Mouse (Mus musculus) MEL-GATA-1-ER (cell line): ENCODE data around the gene Gm13288.
"Not testable (repeated sequence)": the region's sequence is repeated elsewhere in the genome, so short reads cannot be mapped to it uniquely, and the experiment has no call there.

Experiments used
- DNase-seq: peaks from one replicate; pipeline ENCODE4 v3.0.0-alpha.2; 2012; ENCODE audit warnings: low read depth; ENCODE audit errors: extremely low read depth

Gm13288 gene

GRCm38 (mm10) chr4:88799365-88799764 lies 6.0 kb upstream of the Gm13288 start, which contains the start of gene Gm13285:
Gene Gm13285 (plus strand): TSS chr4:88799665.
- DNase-seq = not testable (repeated sequence)

GRCm38 (mm10) chr4:88802954-88803353 lies 2.4 kb upstream of the Gm13288 start, which contains the start of gene Gm13287:
Gene Gm13287 (plus strand): TSS chr4:88803254.
- not testable (repeated sequence) for DNase-seq

GRCm38 (mm10) chr4:88805761-88806160 lies 430 bp downstream of the Gm13288 start:
- DNase-seq = not testable (repeated sequence)

- DNase-seq = no peak
Observed at GRCm38 (mm10) chr4:88815928-88816327, 10.6 kb downstream of the Gm13288 start, which contains the start of gene Ifna7. Gene Ifna7 (plus strand): TSS chr4:88816228.

GRCm38 (mm10) chr4:88819659-88820058 lies 14.3 kb downstream of the Gm13288 start, which contains the start of gene Ifna11:
Gene Ifna11 (plus strand): TSS chr4:88819959.
- no peak for DNase-seq

- DNase-seq = no peak
Observed at GRCm38 (mm10) chr4:88822995-88823394, 17.7 kb downstream of the Gm13288 start.

GRCm38 (mm10) chr4:88827116-88827515 lies 21.8 kb downstream of the Gm13288 start, which contains the start of gene Ifna6:
Gene Ifna6 (plus strand): TSS chr4:88827416.
- DNase-seq = not testable (repeated sequence)

- no peak for DNase-seq
Observed at GRCm38 (mm10) chr4:88830523-88830922, 25.2 kb downstream of the Gm13288 start.

GRCm38 (mm10) chr4:88835225-88835624 lies 29.9 kb downstream of the Gm13288 start, which contains the start of gene Ifna5:
Gene Ifna5 (plus strand): TSS chr4:88835525.
- not testable (repeated sequence) for DNase-seq

GRCm38 (mm10) chr4:88838828-88839227 lies 33.5 kb downstream of the Gm13288 start:
- DNase-seq = no peak

GRCm38 (mm10) chr4:88840058-88840457 lies 34.7 kb downstream of the Gm13288 start:
- DNase-seq = no peak

GRCm38 (mm10) chr4:88841438-88841911 lies 36.1 kb downstream of the Gm13288 start, which contains the start of gene Ifna4:
Gene Ifna4 (plus strand): TSS chr4:88841861.
- no peak for DNase-seq

GRCm38 (mm10) chr4:88845334-88845733 lies 40.0 kb downstream of the Gm13288 start:
- no peak for DNase-seq

GRCm38 (mm10) chr4:88849698-88850097 lies 44.4 kb downstream of the Gm13288 start, which contains the start of gene Ifna1:
Gene Ifna1 (plus strand): TSS chr4:88850087.
- DNase-seq = no peak

GRCm38 (mm10) chr4:88851026-88851763 lies 45.9 kb downstream of the Gm13288 start:
- DNase-seq = no peak
